Mouse (Mus musculus) thymus, postnatal 14 days (tissue): Measurements from ENCODE around the gene Gigyf2.
A peak's percentile ranks its signal among the peaks of the same experiment; 100 is the strongest.
"Not testable (repeated sequence)": the region's sequence is repeated elsewhere in the genome, so short reads cannot be mapped to it uniquely, and the experiment has no call there.

Experiments
- DNase-seq: peaks from one replicate; pipeline ENCODE4 v3.0.0; 2021

Gigyf2 gene

DNA sequence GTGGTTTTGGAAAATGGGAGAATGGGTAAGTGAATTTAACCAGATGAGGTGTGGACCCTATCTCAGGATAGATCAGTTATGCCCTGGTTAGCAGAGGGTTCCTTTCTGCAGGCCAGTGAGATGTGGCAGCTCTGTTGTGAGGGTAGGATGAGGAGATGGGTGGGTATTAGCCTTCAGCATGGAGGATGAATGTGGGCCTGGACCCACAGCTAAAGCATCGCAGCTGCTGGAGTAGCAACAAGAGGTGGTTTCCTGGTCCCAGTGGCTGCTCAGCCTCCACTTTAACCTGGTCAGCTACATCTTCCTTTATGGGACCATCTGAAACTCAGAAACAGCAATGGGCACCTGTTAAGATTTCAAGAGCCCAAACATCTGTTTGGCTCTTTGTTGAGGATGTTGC lies 129.6 kb downstream of the Gigyf2 start:
- DNase-seq: no peak

DNA sequence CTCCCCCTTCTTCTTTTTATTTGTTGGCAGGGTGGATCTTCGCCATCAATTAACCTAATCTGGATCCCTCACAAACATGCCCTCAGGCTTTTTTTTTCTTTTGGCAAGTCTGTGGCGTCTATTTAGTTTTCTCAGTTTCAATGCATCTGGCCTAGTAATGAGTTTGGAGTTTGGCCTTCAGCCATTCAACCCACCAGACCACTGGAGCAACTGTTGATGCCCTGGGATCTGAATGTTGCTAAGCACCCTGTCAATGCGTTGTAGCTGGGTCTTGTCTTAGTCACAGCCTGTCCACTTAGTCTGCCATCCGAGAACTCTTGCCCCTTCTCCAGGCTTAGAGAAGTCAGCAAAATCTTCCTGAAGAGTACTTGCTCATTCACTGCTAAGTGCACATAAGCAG lies 131.2 kb downstream of the Gigyf2 start:
- no peak for DNase-seq

DNA sequence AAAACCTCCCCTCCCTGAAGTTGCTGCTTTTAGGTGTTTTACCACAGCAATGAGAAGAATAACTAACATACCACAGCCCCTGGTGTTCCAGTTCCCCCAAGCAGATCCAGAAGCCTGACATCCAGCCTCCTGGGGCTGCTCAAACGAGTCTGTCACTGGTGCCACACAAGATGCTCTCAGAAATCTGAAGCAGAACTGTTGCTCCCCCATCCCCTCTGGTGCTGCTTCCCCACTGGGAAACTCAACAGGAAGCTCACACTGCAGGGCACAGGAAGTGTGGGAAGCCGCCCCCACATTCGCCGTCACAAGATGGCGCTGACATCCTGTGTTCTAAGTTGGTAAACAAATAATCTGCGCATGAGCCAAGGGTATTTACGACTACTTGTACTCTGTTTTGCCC lies 133.1 kb downstream of the Gigyf2 start:
- not testable (repeated sequence) for DNase-seq

DNA sequence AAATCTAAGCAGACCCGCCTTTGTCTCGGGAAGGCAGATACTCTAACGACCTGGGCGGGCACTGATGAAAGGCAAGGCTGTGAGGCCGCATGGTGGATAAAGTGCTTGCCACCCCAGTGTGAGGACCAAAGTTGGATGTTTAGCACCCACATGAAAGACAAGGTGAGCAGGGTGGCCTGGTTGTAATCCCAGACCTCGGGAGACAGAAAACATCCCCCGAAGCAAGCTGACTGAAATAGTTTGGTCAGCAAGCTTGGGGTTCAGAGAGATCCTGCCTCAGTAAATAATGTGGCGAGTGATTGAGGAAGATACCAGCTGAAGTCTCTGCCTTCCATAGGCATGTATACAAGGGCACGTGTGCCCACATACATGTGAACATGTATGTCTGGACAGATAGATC lies 140.7 kb downstream of the Gigyf2 start:
- DNase-seq: no peak

DNA sequence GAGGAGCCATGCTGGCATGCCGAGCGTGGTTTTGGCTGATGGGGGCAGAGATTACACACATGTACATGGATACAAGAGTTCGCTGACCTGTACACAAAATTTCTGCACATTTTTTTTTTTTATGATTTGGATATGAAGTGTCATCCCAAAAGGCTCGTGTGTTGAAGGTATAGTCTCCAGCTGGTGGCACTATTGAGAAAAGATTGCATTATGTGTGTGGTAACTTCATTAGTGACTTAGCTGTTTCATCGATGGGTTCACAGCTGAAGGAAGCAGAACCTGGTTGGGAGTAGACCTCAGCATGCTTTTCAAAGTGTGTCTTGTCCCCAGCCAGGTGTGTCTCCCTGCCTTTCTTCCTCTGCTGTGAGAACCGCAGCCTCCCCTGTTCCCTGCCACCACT lies 141.5 kb downstream of the Gigyf2 start:
- DNase-seq: no peak

DNA sequence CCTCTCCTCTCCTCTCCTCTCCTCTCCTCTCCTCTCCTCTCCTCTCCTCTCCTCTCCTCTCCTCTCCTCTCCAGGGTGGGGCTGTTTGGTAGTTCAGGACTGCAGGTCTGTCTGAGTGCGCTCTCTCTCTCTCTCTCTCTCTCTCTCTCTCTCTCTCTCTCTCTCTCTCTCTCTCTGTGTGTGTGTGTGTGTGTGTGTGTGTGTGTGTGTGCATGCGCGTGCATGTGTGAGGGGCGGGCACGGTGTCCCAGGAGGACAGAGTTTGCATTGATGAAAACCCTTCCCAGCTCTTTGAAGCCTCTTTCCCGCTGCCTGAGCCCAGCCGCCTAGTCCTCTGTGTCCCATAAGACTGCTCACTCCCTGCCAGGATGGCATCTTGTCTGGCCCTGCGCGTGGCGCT lies 143.2 kb downstream of the Gigyf2 start, which contains the start of gene Snorc:
TSS of gene Snorc (plus strand) at position 301 of the 400 bp plus-strand sequence.
- not testable (repeated sequence) for DNase-seq

DNA sequence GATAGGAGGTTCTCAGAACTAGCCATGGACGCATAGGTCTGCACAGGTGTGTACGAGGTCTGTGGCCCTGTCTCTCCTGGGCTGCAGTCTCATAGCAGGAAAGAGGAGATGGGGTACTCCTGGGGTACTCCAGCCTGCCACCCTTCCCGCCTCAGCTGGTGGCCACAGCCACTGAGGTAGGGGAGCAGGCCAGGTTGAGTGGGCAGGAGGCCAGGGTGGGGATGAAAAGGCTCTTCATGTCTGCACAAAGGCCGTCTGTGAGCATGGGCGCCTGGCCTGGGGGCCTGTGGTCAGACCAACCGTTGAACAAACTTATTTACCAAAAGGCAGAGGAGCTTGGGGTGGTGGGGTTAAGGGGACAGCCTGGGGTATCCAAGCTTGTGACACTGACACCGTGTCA lies 145.1 kb downstream of the Gigyf2 start:
- no peak for DNase-seq

DNA sequence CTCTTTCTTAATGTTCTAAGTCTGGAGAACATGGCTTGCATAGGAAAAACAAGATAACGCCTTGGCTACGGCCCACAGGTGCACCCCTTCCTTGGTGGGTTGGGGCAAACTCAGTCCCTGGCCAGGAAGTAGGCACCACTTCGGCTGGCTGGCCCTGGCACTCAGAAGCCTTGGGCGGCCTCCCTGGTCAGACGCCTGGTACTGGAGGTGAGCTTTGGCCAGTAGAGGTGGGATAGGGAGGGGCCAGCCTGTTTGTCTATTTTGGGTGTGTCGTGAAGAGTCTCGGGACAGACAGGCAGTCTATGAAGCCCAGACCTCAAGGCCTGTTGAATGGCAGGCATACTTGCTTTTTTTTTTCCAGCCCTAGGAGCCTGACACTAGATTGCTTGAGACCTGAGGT lies 145.8 kb downstream of the Gigyf2 start:
- DNase-seq: no peak

DNA sequence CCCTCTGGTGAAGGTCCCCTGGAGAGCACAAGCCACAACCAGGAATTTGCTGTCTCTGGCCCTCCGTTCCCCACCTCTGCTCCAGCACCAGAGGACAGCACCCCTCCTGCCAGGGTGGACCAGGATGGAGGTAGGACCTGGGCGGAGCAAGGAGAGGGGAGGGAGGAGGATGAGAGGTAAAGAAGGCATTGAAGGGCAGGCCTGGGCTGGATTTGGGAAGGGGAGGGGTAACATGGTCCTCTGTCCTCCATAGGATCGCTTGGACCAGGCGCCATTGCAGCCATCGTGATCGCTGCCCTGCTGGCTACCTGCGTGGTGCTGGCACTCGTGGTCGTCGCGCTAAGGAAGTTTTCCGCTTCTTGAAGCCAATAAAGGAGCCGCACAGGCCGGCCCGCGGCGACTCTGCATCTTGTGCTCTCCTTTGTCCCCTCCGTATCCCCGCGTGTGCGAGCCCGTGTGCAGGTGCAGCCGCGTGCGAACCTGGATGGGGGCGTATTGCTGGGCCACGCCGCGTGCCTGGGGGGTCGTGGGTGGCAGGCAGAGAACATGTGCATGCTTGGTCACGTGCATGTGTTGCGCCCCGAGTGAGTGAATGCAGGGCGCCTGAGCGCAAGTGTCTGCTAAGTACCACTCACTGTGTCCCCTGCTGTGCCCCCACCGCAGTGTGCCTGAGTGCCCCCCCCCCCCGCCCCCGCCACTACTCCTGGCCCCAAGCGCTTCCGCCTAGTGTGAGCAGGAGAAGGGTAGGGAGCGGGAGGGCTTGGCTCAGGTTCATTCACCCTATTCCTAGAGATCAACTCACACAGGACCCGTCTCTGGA lies 148.5 kb downstream of the Gigyf2 start:
- DNase-seq: no peak

DNA sequence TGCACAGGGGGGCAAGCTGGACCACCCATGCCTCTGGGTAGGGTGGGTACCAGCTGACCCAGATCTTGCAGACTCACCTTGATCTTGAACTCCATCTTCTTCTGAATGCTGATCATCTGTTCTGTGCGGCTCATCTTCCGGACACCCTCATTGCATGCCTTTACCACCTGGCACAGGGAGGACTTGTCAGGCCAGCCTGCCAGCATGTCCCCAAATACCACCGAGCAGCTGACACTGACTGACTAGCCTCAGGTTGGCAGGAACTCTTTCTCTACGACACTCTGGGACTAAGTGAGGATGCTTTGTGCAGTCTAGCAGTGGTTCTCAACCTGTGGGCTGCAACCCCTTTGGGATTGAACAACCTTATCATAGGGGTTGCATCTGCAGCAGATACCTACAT lies 155.7 kb downstream of the Gigyf2 start:
- DNase-seq: no peak

DNA sequence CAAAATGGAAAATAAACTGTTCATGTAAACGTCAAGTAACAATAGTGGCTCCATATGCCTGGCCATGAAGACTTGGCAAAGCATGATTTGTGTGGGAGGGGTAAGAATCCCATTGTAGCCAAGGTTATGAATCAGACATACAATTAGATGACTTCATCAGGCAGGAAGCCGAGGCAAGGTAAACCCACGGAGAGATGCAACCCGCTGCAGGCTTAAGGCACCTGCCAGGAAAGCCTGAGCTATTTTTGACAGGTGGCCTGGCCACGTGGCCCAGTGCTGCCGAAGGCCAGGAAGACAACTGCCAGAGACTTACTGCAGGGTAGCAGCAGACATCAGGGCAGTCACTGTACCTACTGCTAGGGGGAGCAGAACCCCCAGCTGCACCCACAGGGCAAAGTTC lies 159.6 kb downstream of the Gigyf2 start:
- DNase-seq: peak; percentile 52

DNA sequence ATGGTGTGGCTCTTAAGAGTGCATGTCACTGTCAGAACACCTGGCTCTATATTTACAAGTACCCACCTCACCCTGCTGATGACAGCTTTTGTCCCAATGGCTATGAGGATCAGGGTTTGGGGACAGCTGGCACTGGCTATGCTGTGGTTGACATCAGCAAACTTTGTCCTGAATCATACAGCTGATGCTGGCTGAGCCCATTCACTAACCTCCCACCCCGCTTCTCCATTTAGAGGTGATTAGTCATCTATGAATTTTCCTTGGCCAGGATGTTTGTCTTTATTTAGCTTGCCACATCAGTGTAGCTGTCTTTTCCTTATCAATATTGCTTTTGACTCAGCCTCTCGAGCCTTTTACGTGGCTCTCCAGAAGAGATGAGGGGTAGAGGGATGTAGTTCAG lies 165.5 kb downstream of the Gigyf2 start:
- no peak for DNase-seq

DNA sequence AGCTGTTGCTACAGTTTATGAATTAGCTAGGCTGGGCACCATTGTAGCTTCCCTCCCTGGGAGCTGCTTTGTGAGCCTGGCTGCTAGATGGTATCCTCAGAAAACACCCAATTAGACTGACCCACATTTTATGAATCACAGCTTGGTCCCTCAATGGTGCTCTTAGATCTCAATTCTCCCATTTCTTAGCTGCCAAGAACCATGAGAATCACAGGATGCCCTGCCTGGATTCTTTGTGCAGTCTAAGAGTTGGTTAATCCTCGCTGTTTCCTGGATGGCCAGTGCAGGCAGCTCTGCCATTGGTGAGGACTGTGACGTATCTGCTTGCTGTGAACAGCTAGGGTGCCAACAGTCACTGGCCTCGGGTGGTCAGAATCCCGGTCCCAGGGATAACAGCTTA lies 166.7 kb downstream of the Gigyf2 start:
- no peak for DNase-seq
